Mouse (Mus musculus): Measurements from ENCODE around the gene Bdh1.
"Not testable (repeated sequence)": the region's sequence is repeated elsewhere in the genome, so short reads cannot be mapped to it uniquely, and the experiment has no call there.

The Bdh1 gene

GRCm38 (mm10) chr16:31462113-31462687 is 40.1 kb downstream of the Bdh1 start:
- no peak for DNase-seq (ENCODE audit: extremely low read depth, low read depth, low spot score)

- DNase-seq (ENCODE audit: extremely low read depth, low read depth, low spot score), result no peak
Measured at GRCm38 (mm10) chr16:31464953-31465352, 42.9 kb downstream of the Bdh1 start.

- DNase-seq (ENCODE audit: extremely low read depth, low read depth, low spot score), result no peak
Measured at GRCm38 (mm10) chr16:31465630-31466029, 43.5 kb downstream of the Bdh1 start.

- no peak for DNase-seq (ENCODE audit: extremely low read depth, low read depth, low spot score)
Measured at GRCm38 (mm10) chr16:31466106-31466505, 44.0 kb downstream of the Bdh1 start.

GRCm38 (mm10) chr16:31470819-31471218 is 48.7 kb downstream of the Bdh1 start:
- not testable (repeated sequence) for DNase-seq (ENCODE audit: extremely low read depth, low read depth, low spot score)

- no peak for DNase-seq (ENCODE audit: extremely low read depth, low read depth, low spot score)
Measured at GRCm38 (mm10) chr16:31471994-31472393, 49.9 kb downstream of the Bdh1 start.

GRCm38 (mm10) chr16:31473226-31473625 is 51.1 kb downstream of the Bdh1 start:
- no peak for DNase-seq (ENCODE audit: extremely low read depth, low read depth, low spot score)

GRCm38 (mm10) chr16:31475123-31475968 is 53.3 kb downstream of the Bdh1 start:
- no peak for DNase-seq (ENCODE audit: extremely low read depth, low read depth, low spot score)

- no peak for DNase-seq (ENCODE audit: extremely low read depth, low read depth, low spot score)
Measured at GRCm38 (mm10) chr16:31476872-31477603, 55.0 kb downstream of the Bdh1 start.

GRCm38 (mm10) chr16:31485336-31485735 is 63.3 kb downstream of the Bdh1 start:
- DNase-seq (ENCODE audit: extremely low read depth, low read depth, low spot score), result no peak

GRCm38 (mm10) chr16:31487266-31487665 is 65.2 kb downstream of the Bdh1 start:
- no peak for DNase-seq (ENCODE audit: extremely low read depth, low read depth, low spot score)

- DNase-seq (ENCODE audit: extremely low read depth, low read depth, low spot score), result no peak
Measured at GRCm38 (mm10) chr16:31489096-31489495, 67.0 kb downstream of the Bdh1 start.

GRCm38 (mm10) chr16:31490967-31491366 is 68.9 kb downstream of the Bdh1 start:
- DNase-seq (ENCODE audit: extremely low read depth, low read depth, low spot score), result no peak

GRCm38 (mm10) chr16:31492921-31493549 is 71.0 kb downstream of the Bdh1 start:
- DNase-seq (ENCODE audit: extremely low read depth, low read depth, low spot score), result peak; percentile 87

GRCm38 (mm10) chr16:31493550-31493965 is 71.5 kb downstream of the Bdh1 start:
- no peak for DNase-seq (ENCODE audit: extremely low read depth, low read depth, low spot score)

- DNase-seq (ENCODE audit: extremely low read depth, low read depth, low spot score), result no peak
Measured at GRCm38 (mm10) chr16:31493991-31494390, 71.9 kb downstream of the Bdh1 start.

GRCm38 (mm10) chr16:31495356-31495755 is 73.3 kb downstream of the Bdh1 start:
- DNase-seq (ENCODE audit: extremely low read depth, low read depth, low spot score), result no peak

- no peak for DNase-seq (ENCODE audit: extremely low read depth, low read depth, low spot score)
Measured at GRCm38 (mm10) chr16:31495769-31496168, 73.7 kb downstream of the Bdh1 start.

GRCm38 (mm10) chr16:31498336-31498735 is 76.3 kb downstream of the Bdh1 start:
- no peak for DNase-seq (ENCODE audit: extremely low read depth, low read depth, low spot score)

- no peak for DNase-seq (ENCODE audit: extremely low read depth, low read depth, low spot score)
Measured at GRCm38 (mm10) chr16:31499021-31499420, 76.9 kb downstream of the Bdh1 start.

- DNase-seq (ENCODE audit: extremely low read depth, low read depth, low spot score), result no peak
Measured at GRCm38 (mm10) chr16:31499681-31500310, 77.7 kb downstream of the Bdh1 start.
